Mouse (Mus musculus): ENCODE results near the gene Atp8a2. TPM values are rescaled to one million over a fixed set of nuclear protein-coding genes. Genes with fewer than 3 reads are reported as not detected.
"Not testable (repeated sequence)": the region's sequence is repeated elsewhere in the genome, so short reads cannot be mapped to it uniquely, and the experiment has no call there.

Gene Atp8a2
- total RNA-seq, 2 experiments from 2014 or later: 4.0 to 5.8 TPM

GRCm38 (mm10) chr14:59730043-59730390 is 467.0 kb downstream of the Atp8a2 start:
- intact Hi-C loops (cut with DNase I): no loop called here
- DNase-seq: no peak

DNA sequence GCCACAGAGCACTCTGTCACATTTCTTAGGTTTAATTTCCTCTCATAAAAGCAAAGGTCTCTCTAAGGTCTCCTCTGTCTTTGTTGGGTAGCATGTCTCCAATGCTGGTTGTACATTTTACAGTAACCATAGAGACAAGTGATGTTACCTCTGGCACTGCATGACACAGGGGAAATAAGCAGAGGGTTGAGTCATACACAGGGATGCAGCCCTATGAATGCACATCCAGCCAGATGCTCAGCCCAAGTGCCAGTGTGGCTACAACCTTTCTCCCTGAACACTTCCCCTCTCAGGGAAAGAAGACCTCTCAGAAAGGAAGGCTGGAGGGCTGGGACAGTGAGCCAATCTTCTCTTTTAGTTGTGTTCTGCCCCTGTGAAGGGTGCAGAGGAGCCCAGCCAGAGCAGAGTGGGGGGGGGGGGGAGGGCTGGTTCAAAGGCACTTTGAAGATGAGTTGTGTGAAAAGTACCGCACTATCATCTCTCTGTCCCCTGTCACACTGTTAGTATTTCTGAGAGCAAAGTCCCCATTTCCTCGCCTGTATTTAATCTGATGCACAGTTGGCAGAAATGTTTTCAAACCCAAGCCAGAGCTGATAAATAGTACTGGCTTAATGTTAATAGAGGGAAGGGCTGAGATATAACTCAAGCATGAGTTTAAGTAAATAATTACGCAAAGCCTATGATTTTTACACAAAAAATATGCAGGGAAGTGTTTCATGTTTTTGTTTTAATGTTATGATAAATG is 467.5 kb downstream of the Atp8a2 start:
- DNase-seq: no peak
- intact Hi-C loops (cut with DNase I): no loop called here

- DNase-seq: no peak
- intact Hi-C loops (cut with DNase I): no loop called here
Measured at GRCm38 (mm10) chr14:59727016-59727415, 470.0 kb downstream of the Atp8a2 start.

DNA sequence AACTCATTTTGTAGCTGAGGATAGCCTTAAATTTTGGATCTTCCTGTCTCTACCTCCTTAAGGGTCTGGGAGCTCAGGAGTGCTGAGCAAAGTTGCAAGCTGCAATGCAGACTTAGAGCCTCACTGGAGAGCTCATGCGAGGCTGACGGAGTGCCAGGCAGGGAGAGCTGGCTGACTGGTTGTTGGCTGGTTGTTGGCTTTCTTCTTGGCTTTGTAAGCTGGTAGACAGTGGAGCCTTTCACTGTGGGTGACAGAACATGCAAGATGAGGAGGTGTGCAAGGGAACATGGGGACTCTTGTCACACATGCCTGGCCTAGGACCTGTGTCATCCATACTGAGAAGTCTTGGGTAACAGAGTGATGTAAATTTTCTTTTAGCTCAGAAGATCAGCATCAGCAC is 473.8 kb downstream of the Atp8a2 start:
- intact Hi-C loops (cut with DNase I): no loop called here
- DNase-seq: no peak

DNA sequence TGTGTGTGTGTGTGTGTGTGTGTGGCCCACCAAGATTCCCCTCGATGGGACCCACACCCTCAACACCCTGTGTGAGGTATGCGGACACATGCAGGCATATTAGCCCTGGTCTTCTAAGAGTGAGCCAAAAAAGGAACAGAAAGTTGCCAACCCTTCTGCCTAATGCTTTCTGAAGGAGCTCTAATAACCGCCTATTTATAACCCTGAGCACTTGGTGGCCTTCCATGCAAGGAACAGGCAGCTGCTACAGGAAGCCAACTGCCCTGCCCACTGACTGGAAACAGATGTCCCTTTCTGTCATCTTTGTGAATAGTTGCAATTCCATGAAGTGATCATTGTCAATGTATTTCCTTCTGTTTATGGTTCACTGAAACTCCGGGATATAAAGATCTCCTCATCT is 475.0 kb downstream of the Atp8a2 start:
- peak; percentile 27 to 37 for DNase-seq
- intact Hi-C loops (cut with DNase I): no loop called here

GRCm38 (mm10) chr14:59721356-59721755 is 475.6 kb downstream of the Atp8a2 start:
- DNase-seq: no peak
- intact Hi-C loops (cut with DNase I): no loop called here

GRCm38 (mm10) chr14:59720386-59720785 is 476.6 kb downstream of the Atp8a2 start:
- intact Hi-C loops (cut with DNase I): no loop called here
- no peak for DNase-seq

DNA sequence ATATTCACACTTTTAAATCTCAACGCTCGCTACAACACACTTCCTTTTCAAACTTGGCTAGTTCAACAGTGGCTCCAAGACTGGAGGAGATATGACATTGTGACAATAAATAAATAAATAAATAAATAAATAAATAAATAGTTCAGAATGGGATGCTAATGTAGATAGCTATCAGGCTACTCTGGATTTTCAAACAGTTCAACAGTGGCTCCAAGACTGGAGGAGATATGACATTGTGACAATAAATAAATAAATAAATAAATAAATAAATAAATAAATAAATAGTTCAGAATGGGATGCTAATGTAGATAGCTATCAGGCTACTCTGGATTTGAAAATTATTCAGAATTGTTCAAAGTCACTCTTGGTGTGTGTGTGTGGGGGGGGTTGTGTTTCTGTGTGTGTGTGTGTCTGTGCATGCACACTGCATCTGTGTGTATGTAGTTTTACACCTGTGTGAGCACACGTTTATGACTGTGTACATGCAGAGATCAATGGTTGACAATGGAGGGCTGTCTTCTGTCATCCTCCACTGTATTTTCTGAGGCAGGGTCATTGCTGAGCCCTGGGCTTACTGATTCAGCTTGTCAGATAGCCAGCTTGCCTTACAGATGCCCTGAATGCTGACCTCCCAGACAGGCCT is 480.4 kb downstream of the Atp8a2 start:
- intact Hi-C loops (cut with DNase I): not testable (repeated sequence)

GRCm38 (mm10) chr14:59715695-59716442 is 481.1 kb downstream of the Atp8a2 start:
- intact Hi-C loops (cut with DNase I): no loop called here
- DNase-seq: no peak

More for the DNA sequence above, 480.4 kb downstream of the Atp8a2 start:
- DNase-seq: not testable (repeated sequence)

GRCm38 (mm10) chr14:59709505-59710335 is 487.3 kb downstream of the Atp8a2 start:
- no peak for DNase-seq
- intact Hi-C loops (cut with DNase I): no loop called here

DNA sequence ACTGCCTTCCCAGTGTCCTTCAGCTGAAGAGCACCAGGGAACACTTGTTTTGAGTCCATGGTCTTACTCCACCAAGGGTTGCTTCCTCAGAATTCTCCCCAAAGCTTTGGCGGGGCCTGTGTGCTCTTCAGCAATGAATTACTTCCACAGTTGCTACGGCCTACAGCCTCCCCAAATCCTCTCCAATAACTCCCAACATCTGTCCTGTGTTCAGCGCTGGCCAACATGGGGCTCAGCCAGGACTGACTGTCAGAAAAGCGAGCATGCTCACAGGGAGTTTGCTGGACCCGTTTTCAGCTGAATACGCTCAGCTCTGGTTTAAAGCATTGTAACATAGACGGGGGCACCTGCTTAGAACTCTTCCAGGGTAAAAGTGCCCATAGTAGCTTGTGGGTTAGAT is 489.0 kb downstream of the Atp8a2 start:
- intact Hi-C loops (cut with DNase I): no loop called here
- DNase-seq: peak; percentile 53 to 62

GRCm38 (mm10) chr14:59705326-59706058 is 491.5 kb downstream of the Atp8a2 start:
- intact Hi-C loops (cut with DNase I): no loop called here
- no peak for DNase-seq

- intact Hi-C loops (cut with DNase I): no loop called here
- DNase-seq: peak; percentile 64 to 69
Measured at GRCm38 (mm10) chr14:59701492-59701891, 495.5 kb downstream of the Atp8a2 start.

GRCm38 (mm10) chr14:59695160-59695559 is 501.8 kb downstream of the Atp8a2 start:
- intact Hi-C loops (cut with DNase I): no loop called here

DNA sequence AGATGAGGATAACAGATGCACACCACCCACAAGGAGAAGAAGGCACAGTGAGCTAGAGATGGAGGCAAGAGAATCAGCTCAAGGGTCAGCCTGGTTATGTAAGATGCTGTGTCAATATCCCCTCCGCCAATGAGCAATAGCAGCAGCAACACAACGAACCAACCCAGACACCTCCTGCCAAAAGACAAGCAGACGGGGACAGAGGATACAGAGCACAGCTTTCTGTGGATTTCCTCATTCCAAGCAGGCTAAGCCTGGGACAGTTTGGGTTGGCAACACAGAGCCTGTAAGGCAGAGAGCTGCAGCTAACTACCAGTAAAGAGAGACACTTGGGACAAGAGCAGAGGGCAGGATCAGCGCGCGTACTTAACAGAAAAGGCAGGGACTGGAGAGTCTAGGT is 504.8 kb downstream of the Atp8a2 start:
- intact Hi-C loops (cut with DNase I): no loop called here
- peak in 1 of 2 experiments; percentile 17 for DNase-seq

More at GRCm38 (mm10) chr14:59695160-59695559, 501.8 kb downstream of the Atp8a2 start:
- no peak for DNase-seq

DNA sequence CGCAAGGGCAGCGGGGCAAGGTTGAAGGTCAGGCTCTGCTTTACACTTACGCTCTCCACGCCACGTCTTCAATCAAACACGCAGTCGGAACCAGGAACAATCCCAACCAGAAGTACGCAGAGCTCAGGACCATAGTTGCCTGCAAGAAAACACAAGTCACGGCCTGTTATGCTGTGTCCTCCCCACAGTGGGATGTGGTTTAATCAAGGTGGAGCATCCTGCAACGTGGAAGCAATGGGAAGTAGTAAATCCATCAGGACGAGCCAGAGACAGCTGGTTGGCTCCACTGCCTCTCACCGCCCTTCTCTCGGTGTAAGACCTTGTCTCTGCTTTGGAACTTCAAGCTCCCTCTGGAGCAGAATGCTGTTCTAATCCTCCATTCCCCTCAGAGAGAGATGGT is 505.6 kb downstream of the Atp8a2 start:
- intact Hi-C loops (cut with DNase I): no loop called here
- DNase-seq: no peak

- no peak for DNase-seq
- intact Hi-C loops (cut with DNase I): no loop called here
Measured at GRCm38 (mm10) chr14:59690954-59691353, 506.0 kb downstream of the Atp8a2 start.

DNA sequence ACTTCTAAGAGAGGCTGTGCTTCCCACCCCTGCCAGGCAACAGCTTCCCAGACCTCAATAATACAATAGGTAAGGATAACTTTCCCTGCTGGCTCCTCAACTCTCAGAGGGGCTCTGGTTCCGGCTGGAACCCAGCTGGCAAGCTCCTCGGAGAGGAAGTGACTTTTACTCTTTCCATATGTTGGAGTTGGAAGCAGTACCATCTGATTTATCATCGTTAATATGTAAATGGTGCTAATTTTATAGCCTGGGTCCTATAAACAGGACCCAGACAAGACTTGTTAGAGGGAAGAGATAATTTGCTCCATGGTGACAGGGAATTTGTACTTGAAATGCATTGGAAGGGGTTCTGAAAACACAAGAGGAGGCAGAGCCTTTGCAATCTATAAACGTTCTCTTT is 507.4 kb downstream of the Atp8a2 start:
- no peak for DNase-seq
- intact Hi-C loops (cut with DNase I): no loop called here

DNA sequence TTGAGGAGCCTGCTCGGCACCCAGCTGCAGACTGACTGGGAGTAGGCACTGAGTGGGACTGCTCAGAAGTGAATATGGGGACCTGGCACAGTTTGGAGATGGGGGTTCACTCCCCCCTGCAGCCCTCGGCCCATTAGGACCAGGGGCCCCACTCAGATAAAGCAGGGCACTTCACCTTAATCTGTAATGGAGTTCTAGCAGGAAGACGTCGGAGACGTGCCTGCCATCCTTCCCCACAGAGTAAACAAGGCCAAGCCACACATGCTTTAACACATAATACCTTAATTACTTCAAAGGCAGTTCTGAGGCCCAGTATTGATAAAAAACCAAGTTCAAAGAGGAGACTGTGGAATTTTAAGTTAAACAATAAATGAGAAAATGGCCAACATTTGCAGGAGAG is 510.8 kb downstream of the Atp8a2 start:
- DNase-seq: no peak
- intact Hi-C loops (cut with DNase I): no loop called here

GRCm38 (mm10) chr14:59685343-59685742 is 511.6 kb downstream of the Atp8a2 start:
- peak in 1 of 2 experiments; percentile 18 for DNase-seq
- intact Hi-C loops (cut with DNase I): no loop called here
